Mouse (Mus musculus) heart, embryonic 12.5 days (tissue): ENCODE results near the gene Tarbp2. TPM values are rescaled to one million over a fixed set of nuclear protein-coding genes. Genes with fewer than 3 reads are reported as not detected.

Source experiments
- ATAC-seq: fragments of 200-750 bp; cut with Nextera tagmentation; 2 replicates; pipeline ENCODE4 v1.8.0; 2017; ENCODE audit warnings: moderate TSS enrichment, moderate library complexity; ENCODE audit not compliant: insufficient number of reproducible peaks, low FRiP score
- H3K27ac ChIP-seq: fragments of 300-500 bp; sonication (generic); 2 replicates; pipeline ENCODE4 v1.5.1; 2016; ENCODE audit warnings: mild to moderate bottlenecking, moderate library complexity; ENCODE audit not compliant: poor library complexity, severe bottlenecking
- H3K27me3 ChIP-seq: fragments of 300-500 bp; sonication (generic); replicated peaks from 2 replicates; pipeline ENCODE4 v1.6.1; 2016; ENCODE audit warnings: mild to moderate bottlenecking, moderate library complexity
- H3K36me3 ChIP-seq: fragments of 300-500 bp; sonication (generic); 2 replicates; pipeline ENCODE4 v1.6.1; 2016; ENCODE audit warnings: mild to moderate bottlenecking, moderate library complexity
- H3K4me1 ChIP-seq: fragments of 300-500 bp; sonication (generic); replicated peaks from 2 replicates; pipeline ENCODE4 v1.6.1; 2016; ENCODE audit warnings: mild to moderate bottlenecking
- H3K4me2 ChIP-seq: fragments of 300-500 bp; sonication (generic); 2 replicates; pipeline ENCODE4 v1.6.1; 2016; ENCODE audit warnings: mild to moderate bottlenecking, moderate library complexity
- H3K4me3 ChIP-seq: fragments of 300-500 bp; sonication (generic); 2 replicates; pipeline ENCODE4 v1.5.1; 2016; ENCODE audit warnings: mild to moderate bottlenecking
- H3K9ac ChIP-seq: fragments of 300-500 bp; sonication (generic); 2 replicates; pipeline ENCODE4 v1.6.1; 2016; ENCODE audit warnings: mild to moderate bottlenecking, moderate library complexity
- H3K9me3 ChIP-seq: fragments of 300-500 bp; sonication (generic); replicated peaks from 2 replicates; pipeline ENCODE4 v1.6.1; 2016; ENCODE audit warnings: mild to moderate bottlenecking, moderate library complexity
- WGBS: fragments of 180-500 bp; shearing (Covaris S2); methylation state at CpG from one replicate; pipeline ENCODE4 v1.1.7; 2016; 5-methylcytosine and 5-hydroxymethylcytosine counted together
- polyA plus RNA-seq: library from polyadenylated mRNA; unstranded; fragments of >200 nt; fragmentation: Nextera tagmentation; extraction: Ambion mirVana; gene quantifications from 2 replicates; pipeline ENCODE4 v1.2.1, GENCODE M21; 2016

Gene Tarbp2
- polyA plus RNA-seq, 1 experiment from 2014 or later = 104 TPM

DNA sequence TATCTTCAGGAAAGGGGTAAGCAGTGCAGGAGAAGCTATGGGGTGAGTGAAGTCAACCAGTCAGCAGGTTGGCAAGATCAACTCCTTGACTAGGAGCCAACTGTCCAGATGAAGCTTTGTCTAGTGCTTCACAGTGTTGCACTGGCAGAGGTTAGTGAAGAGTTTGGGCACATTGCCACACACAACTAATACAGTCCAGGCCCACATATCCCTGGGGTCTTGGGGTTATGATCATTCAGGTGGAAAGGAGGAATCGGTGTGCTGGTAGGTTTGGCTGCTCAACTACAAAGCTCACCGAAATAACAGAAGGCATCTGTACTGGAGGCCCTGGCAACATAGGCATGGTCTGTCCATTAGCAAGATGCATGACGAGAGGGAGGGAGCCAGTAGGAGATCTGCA, 29.5 kb downstream of the Tarbp2 start:
- Histone ChIP-seq H3K4me2 (no peak overlapping the region), H3K4me3 (no peak overlapping the region), H3K9ac (no peak overlapping the region), H3K9me3 (no peaks in the 10 kb centered on the region), H3K27ac (no peak overlapping the region), H3K4me1 (peaks cover 9% of the 10 kb centered on the region; the same call in 1 of the 2 replicates), H3K36me3 (peaks cover 78% of the 10 kb centered on the region), H3K27me3 (no peaks in the 10 kb centered on the region)
- WGBS = 95% methylated on average over 3 of the region's 3 CpGs
- no peak for ATAC-seq

- Histone ChIP-seq H3K27ac (no peak overlapping the region), H3K4me1 (no peaks in the 10 kb centered on the region), H3K36me3 (peaks cover 77% of the 10 kb centered on the region), H3K4me3 (no peak overlapping the region), H3K27me3 (no peaks in the 10 kb centered on the region), H3K4me2 (no peak overlapping the region), H3K9ac (no peak overlapping the region), H3K9me3 (no peaks in the 10 kb centered on the region)
- 92% methylated on average over 5 of the region's 5 CpGs for WGBS
- ATAC-seq = no peak
Observed at GRCm38 (mm10) chr15:102552599-102552998, 34.6 kb downstream of the Tarbp2 start.

GRCm38 (mm10) chr15:102555581-102555980, 37.6 kb downstream of the Tarbp2 start:
- Histone ChIP-seq H3K9me3 (no peaks in the 10 kb centered on the region), H3K36me3 (peaks cover 63% of the 10 kb centered on the region), H3K27me3 (no peaks in the 10 kb centered on the region), H3K4me1 (no peaks in the 10 kb centered on the region), H3K27ac (no peak overlapping the region), H3K4me3 (no peak overlapping the region), H3K9ac (no peak overlapping the region), H3K4me2 (no peak overlapping the region)
- ATAC-seq = no peak
- WGBS = 94% methylated on average over 1 of the region's 1 CpGs

DNA sequence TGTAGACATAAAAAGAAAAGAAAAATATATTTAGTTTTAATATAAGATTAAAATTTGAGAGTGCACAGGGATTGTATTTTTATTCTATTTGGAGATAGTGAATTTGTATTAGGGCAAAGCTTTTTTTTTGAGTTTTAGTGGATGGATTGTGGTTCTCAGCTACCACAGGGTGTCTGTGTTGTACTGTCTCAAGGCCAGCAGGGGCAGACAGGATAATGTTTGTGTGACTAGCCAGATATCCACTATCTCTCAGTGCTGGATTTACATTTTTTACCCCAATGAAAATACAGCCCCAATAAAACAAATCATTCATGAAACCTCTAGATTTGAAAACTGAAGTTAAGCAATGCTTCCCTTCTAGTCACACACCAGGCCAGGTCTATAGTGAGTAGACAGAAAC, 39.6 kb downstream of the Tarbp2 start:
- Histone ChIP-seq H3K4me1 (no peaks in the 10 kb centered on the region), H3K9me3 (no peaks in the 10 kb centered on the region), H3K9ac (no peak overlapping the region), H3K36me3 (peaks cover 56% of the 10 kb centered on the region), H3K4me2 (no peak overlapping the region), H3K27me3 (no peaks in the 10 kb centered on the region), H3K27ac (no peak overlapping the region), H3K4me3 (no peak overlapping the region)
- no peak for ATAC-seq

GRCm38 (mm10) chr15:102562491-102562890, 44.5 kb downstream of the Tarbp2 start:
- Histone ChIP-seq H3K9me3 (no peaks in the 10 kb centered on the region), H3K9ac (no peak overlapping the region), H3K27me3 (no peaks in the 10 kb centered on the region), H3K4me1 (no peaks in the 10 kb centered on the region), H3K4me2 (no peak overlapping the region), H3K27ac (no peak overlapping the region), H3K36me3 (peaks cover 26% of the 10 kb centered on the region), H3K4me3 (no peak overlapping the region)
- no peak for ATAC-seq
- 92% methylated on average over 1 of the region's 1 CpGs for WGBS

DNA sequence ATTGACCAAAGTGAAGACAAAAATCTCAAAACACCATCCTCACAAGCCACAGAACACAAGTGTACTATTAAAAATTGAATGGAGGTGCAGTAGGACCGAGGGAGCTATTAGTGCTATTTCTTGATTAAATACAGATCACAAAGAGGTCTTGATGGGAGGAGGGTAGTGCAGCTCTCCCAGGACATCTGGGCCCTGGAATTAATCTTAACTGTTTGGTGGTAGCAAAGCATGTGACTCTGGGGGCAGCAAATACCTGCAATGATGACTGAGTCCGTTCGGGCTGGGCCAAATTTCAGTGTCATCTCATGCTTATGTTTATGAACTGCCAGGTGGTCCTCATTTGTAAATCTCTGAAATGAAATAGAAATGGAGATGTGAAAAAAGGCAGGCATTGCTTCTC, 45.1 kb downstream of the Tarbp2 start:
- H3K36me3 ChIP-seq = peaks cover 26% of the 10 kb centered on the region
- ATAC-seq = no peak
- H3K27me3 ChIP-seq = no peaks in the 10 kb centered on the region
- no peak overlapping the region for H3K4me3 ChIP-seq
- no peaks in the 10 kb centered on the region for H3K9me3 ChIP-seq
- no peaks in the 10 kb centered on the region for H3K4me1 ChIP-seq
- H3K4me2 ChIP-seq = no peak overlapping the region
- no peak overlapping the region for H3K9ac ChIP-seq
- no peak overlapping the region for H3K27ac ChIP-seq
- 88% methylated on average over 3 of the region's 3 CpGs for whole genome bisulfite sequencing

GRCm38 (mm10) chr15:102563681-102564080, 45.7 kb downstream of the Tarbp2 start:
- H3K27me3 ChIP-seq = no peaks in the 10 kb centered on the region
- no peak overlapping the region for H3K4me2 ChIP-seq
- peaks cover 26% of the 10 kb centered on the region for H3K36me3 ChIP-seq
- H3K4me3 ChIP-seq = no peak overlapping the region
- no peak overlapping the region for H3K27ac ChIP-seq
- no peak overlapping the region for H3K9ac ChIP-seq
- no peaks in the 10 kb centered on the region for H3K4me1 ChIP-seq
- 94% methylated on average over 5 of the region's 5 CpGs for whole genome bisulfite sequencing
- ATAC-seq = no peak
- H3K9me3 ChIP-seq = no peaks in the 10 kb centered on the region

GRCm38 (mm10) chr15:102567849-102568248, 49.9 kb downstream of the Tarbp2 start:
- no peak overlapping the region for H3K4me3 ChIP-seq
- no peak overlapping the region for H3K4me2 ChIP-seq
- no peaks in the 10 kb centered on the region for H3K27me3 ChIP-seq
- WGBS = 89% methylated on average over 2 of the region's 2 CpGs
- no peaks in the 10 kb centered on the region for H3K4me1 ChIP-seq
- no peaks in the 10 kb centered on the region for H3K9me3 ChIP-seq
- no peak for ATAC-seq
- H3K27ac ChIP-seq = no peak overlapping the region
- peaks cover 14% of the 10 kb centered on the region for H3K36me3 ChIP-seq
- no peak overlapping the region for H3K9ac ChIP-seq

DNA sequence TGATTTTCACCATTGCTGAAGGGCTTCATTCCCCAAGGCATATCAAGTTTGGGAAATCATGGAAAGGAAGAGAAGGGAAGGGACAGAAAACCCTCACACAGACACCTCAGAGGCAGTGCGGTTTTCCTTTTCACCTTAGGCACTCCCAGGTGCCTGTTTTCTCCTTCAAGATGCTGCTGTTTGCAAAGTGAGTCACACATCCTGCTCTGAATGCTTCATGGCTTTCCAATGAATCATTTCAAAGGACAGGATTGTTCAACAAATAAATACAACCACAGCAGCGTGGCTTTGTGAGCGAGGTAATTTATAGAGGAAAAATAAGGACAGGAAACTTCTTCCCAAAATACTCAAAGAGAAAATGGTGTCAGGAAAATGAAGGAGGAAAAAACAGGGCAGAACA, 54.1 kb downstream of the Tarbp2 start:
- Histone ChIP-seq H3K4me3 (no peak overlapping the region), H3K4me1 (no peaks in the 10 kb centered on the region), H3K27me3 (no peaks in the 10 kb centered on the region), H3K9ac (no peak overlapping the region), H3K9me3 (no peaks in the 10 kb centered on the region), H3K36me3 (peaks cover 5% of the 10 kb centered on the region), H3K27ac (no peak overlapping the region), H3K4me2 (no peak overlapping the region)
- WGBS = 71% methylated on average over 3 of the region's 3 CpGs
- ATAC-seq = no peak

Other genes starting within 250 kb of the Tarbp2 start
- 0.19 TPM in 1 of 2 replicates, not detected in the other for gene Gm9918, start 247.6 kb upstream of the Tarbp2 start, polyA plus RNA-seq
- gene Mfsd5, start 238.7 kb upstream of the Tarbp2 start, polyA plus RNA-seq = 46.2 and 48.2 TPM in 2 replicates
- gene Espl1, start 221.9 kb upstream of the Tarbp2 start, polyA plus RNA-seq = 24.0 and 26.1 TPM in 2 replicates
- 267 and 273 TPM in 2 replicates for gene Pfdn5, start 192.1 kb upstream of the Tarbp2 start, polyA plus RNA-seq
- 58.8 and 60.7 TPM in 2 replicates for gene Myg1, start 186.5 kb upstream of the Tarbp2 start, polyA plus RNA-seq
- 53.8 and 55.8 TPM in 2 replicates for gene Aaas, start 167.4 kb upstream of the Tarbp2 start, polyA plus RNA-seq
- gene Sp7, start 151.0 kb upstream of the Tarbp2 start, polyA plus RNA-seq = 0.34 and 0.58 TPM in 2 replicates
- 6.9 and 7.3 TPM in 2 replicates for gene Sp1, start 112.0 kb upstream of the Tarbp2 start, polyA plus RNA-seq
- 0.38 and 0.71 TPM in 2 replicates for gene Amhr2, start 72.8 kb upstream of the Tarbp2 start, polyA plus RNA-seq
- gene Prr13, start 59.2 kb upstream of the Tarbp2 start, polyA plus RNA-seq = 116 and 119 TPM in 2 replicates
- 134 and 142 TPM in 2 replicates for gene Pcbp2, start 47.7 kb upstream of the Tarbp2 start, polyA plus RNA-seq
- not detected in 2 replicates for gene Gm10337, start 14.5 kb upstream of the Tarbp2 start, polyA plus RNA-seq
- 14.7 and 17.3 TPM in 2 replicates for gene Map3k12, start 1.1 kb upstream of the Tarbp2 start, polyA plus RNA-seq
- gene Npff, start 6.8 kb downstream of the Tarbp2 start, polyA plus RNA-seq = 2.2 and 2.8 TPM in 2 replicates
- gene Gm28047, start 106.9 kb downstream of the Tarbp2 start, polyA plus RNA-seq = not detected in 2 replicates
- gene Atf7, start 107.3 kb downstream of the Tarbp2 start, polyA plus RNA-seq = 31.0 and 32.5 TPM in 2 replicates
- 73.0 and 88.2 TPM in 2 replicates for gene Atp5g2, start 154.2 kb downstream of the Tarbp2 start, polyA plus RNA-seq
- gene Calcoco1, start 204.0 kb downstream of the Tarbp2 start, polyA plus RNA-seq = 55.1 and 55.3 TPM in 2 replicates